ENCODE assay signal across 23 mouse cellular contexts in genomic region chr4:117145248-117145647, GRCm38 (mm10). TPM values are rescaled to one million over a fixed set of nuclear protein-coding genes. Genes with fewer than 3 reads are reported as not detected.
DNase-seq lines count a peak whose midpoint lies in the region; ATAC-seq lines count a peak whose summit lies in the region.
"Had no signal": no experiment of that assay in that cellular context is flagged by ENCODE, and none has a peak within 500 bp of the region (broad histone marks: within the 10 kb centered on the region; RNA-seq: fewer than 3 reads in every experiment).

No protein-coding gene starts in this region.

- H3K9me3 ChIP-seq in megakaryocyte, embryonic 14.5 days, result no peaks in the 10 kb centered on the region
- H3K9me3 ChIP-seq: embryonic facial prominence, embryonic 10.5 days; embryonic facial prominence, embryonic 12.5 days; forebrain, embryonic 13.5 days; forebrain, embryonic 15.5 days had no signal

- peaks cover 56% of the 10 kb centered on the region for H3K4me1 ChIP-seq in megakaryocyte, embryonic 14.5 days
- H3K4me1 ChIP-seq: forebrain, embryonic 13.5 days; forebrain, embryonic 15.5 days had no signal

- H3K36me3 ChIP-seq in megakaryocyte, embryonic 14.5 days (replicated peaks; ENCODE audit: low read length), result peaks cover 25% of the 10 kb centered on the region

- ATAC-seq in megakaryocyte, adult 5-6 weeks (ENCODE audit: poor library complexity, severe bottlenecking), result no peak
- ATAC-seq: activated CD4-positive, CD25-positive, alpha-beta regulatory T cell, adult 4 months; CD4-positive, CD25-positive, alpha-beta regulatory T cell, adult 4 months; forebrain, embryonic 13.5 days; forebrain, embryonic 15.5 days; forebrain, postnatal 0 days had no signal

- H3K4me3 ChIP-seq in megakaryocyte, embryonic 14.5 days (replicated peaks), result peak overlapping the region; percentile 8
- H3K4me3 ChIP-seq: embryonic facial prominence, embryonic 10.5 days; embryonic facial prominence, embryonic 12.5 days; forebrain, embryonic 13.5 days; forebrain, embryonic 15.5 days had no signal

- peaks cover 30% of the 10 kb centered on the region for H3K27me3 ChIP-seq in megakaryocyte, embryonic 14.5 days (replicated peaks)
- H3K27me3 ChIP-seq: CH12.LX; embryonic facial prominence, embryonic 12.5 days; forebrain, embryonic 13.5 days; forebrain, embryonic 15.5 days had no signal

- peak; percentile 1 for DNase-seq in cerebellum, adult 9-10 months
- DNase-seq in cerebellum, adult 11 months, result no peak
- no peak for DNase-seq in layer of hippocampus, adult 11-12 months (ENCODE audit: low spot score)
- DNase-seq: adrenal gland, adult 8-10 months; adrenal gland, postnatal 14 days; adrenal gland, postnatal 36 days; B cell, adult 2 months; cerebellum, adult 18-20 months; cerebellum, adult 8-10 months; cerebellum, postnatal 10 days; cerebellum, postnatal 25 days; forebrain, postnatal 0 days had no signal

RNA-seq across cellular contexts. Expression of gene Rps8, which starts 10.8 kb away (rescaled TPM):
- 358 and 2,282 TPM in 2 replicates for polyA plus RNA-seq in megakaryocyte, embryonic 14.5 days (2012; ENCODE audit: insufficient read depth, low replicate concordance)
- 2,618 and 2,625 TPM in 2 replicates for total RNA-seq in megakaryocyte, adult 5-6 weeks (2015)
- total RNA-seq in megakaryocyte, adult 5-6 weeks (2017), result 984 and 1,065 TPM in 2 replicates

RNA-seq across cellular contexts. Expression of gene Plk3, which starts 11.5 kb away (rescaled TPM):
- 13.2 and 16.0 TPM in 2 replicates for polyA plus RNA-seq in megakaryocyte, embryonic 14.5 days (2012; ENCODE audit: insufficient read depth, low replicate concordance)
- total RNA-seq in megakaryocyte, adult 5-6 weeks (2015), result 4.9 and 6.2 TPM in 2 replicates
- 3.0 and 4.2 TPM in 2 replicates for total RNA-seq in megakaryocyte, adult 5-6 weeks (2017)

RNA-seq across cellular contexts. Expression of gene Tctex1d4, which starts 18.7 kb away (rescaled TPM):
- polyA plus RNA-seq in megakaryocyte, embryonic 14.5 days (2012; ENCODE audit: insufficient read depth, low replicate concordance), result 12.1 TPM in 1 of 2 replicates, not detected in the other
- total RNA-seq in megakaryocyte, adult 5-6 weeks (2015), result 2.1 TPM in 1 of 2 replicates, not detected in the other
- 0.53 and 2.8 TPM in 2 replicates for total RNA-seq in megakaryocyte, adult 5-6 weeks (2017)
- total RNA-seq: adrenal gland, adult 18-20 months; adrenal gland, adult 8-10 months; adrenal gland, postnatal 14 days; adrenal gland, postnatal 36 days had no signal
- polyA plus RNA-seq: embryonic facial prominence, embryonic 10.5 days; embryonic facial prominence, embryonic 12.5 days; forebrain, embryonic 11.5 days; forebrain, embryonic 13.5 days had no signal

RNA-seq across cellular contexts. Expression of gene Btbd19, which starts 19.7 kb away (rescaled TPM):
- polyA plus RNA-seq in megakaryocyte, embryonic 14.5 days (2012; ENCODE audit: insufficient read depth, low replicate concordance), result 12.4 and 46.5 TPM in 2 replicates
- total RNA-seq in megakaryocyte, adult 5-6 weeks (2015), result 5.3 and 5.9 TPM in 2 replicates
- 10.4 and 11.1 TPM in 2 replicates for total RNA-seq in megakaryocyte, adult 5-6 weeks (2017)

RNA-seq across cellular contexts. Expression of gene Kif2c, which starts 37.2 kb away (rescaled TPM):
- polyA plus RNA-seq in megakaryocyte, embryonic 14.5 days (2012; ENCODE audit: insufficient read depth, low replicate concordance), result 5.6 and 8.3 TPM in 2 replicates
- total RNA-seq in megakaryocyte, adult 5-6 weeks (2015), result 30.3 and 30.4 TPM in 2 replicates
- 44.9 and 50.4 TPM in 2 replicates for total RNA-seq in megakaryocyte, adult 5-6 weeks (2017)
